Mouse (Mus musculus) heart, postnatal 0 days (tissue): ENCODE measurements around the gene Elovl6. TPM values are rescaled to one million over a fixed set of nuclear protein-coding genes. Genes with fewer than 3 reads are reported as not detected.
A peak's percentile ranks its signal among the peaks of the same experiment; 100 is the strongest.

Source experiments
- ATAC-seq: fragments of 200-750 bp; cut with Nextera tagmentation; 2 replicates; pipeline ENCODE4 v1.8.0; 2017; ENCODE audit warnings: low read depth, moderate number of reproducible peaks, moderate library complexity; ENCODE audit not compliant: insufficient read depth
- DNase-seq: peaks from one replicate; pipeline ENCODE4 v3.0.0-alpha.2; 2016; ENCODE audit warnings: low spot score
- H3K27ac ChIP-seq: fragments of 300-500 bp; sonication (generic); 2 replicates; pipeline ENCODE4 v1.5.1; 2014; ENCODE audit warnings: low read depth, mild to moderate bottlenecking
- H3K27me3 ChIP-seq: fragments of 300-500 bp; sonication (generic); 2 replicates; pipeline ENCODE4 v1.6.1; 2014; ENCODE audit warnings: low read length, mixed read lengths; ENCODE audit not compliant: control insufficient read depth, insufficient read depth
- H3K36me3 ChIP-seq: fragments of 300-500 bp; sonication (generic); replicated peaks from 2 replicates; pipeline ENCODE4 v1.6.1; 2014; ENCODE audit warnings: low read length, mixed read lengths; ENCODE audit not compliant: control insufficient read depth, insufficient read depth
- H3K4me1 ChIP-seq: fragments of 300-500 bp; sonication (generic); 2 replicates; pipeline ENCODE4 v1.6.1; 2014; ENCODE audit warnings: antibody characterized with exemption; ENCODE audit not compliant: control insufficient read depth, insufficient read depth
- H3K4me2 ChIP-seq: fragments of 300-500 bp; sonication (generic); 2 replicates; pipeline ENCODE4 v1.6.1; 2014; ENCODE audit warnings: low read depth, mild to moderate bottlenecking, low read length, moderate library complexity
- H3K4me3 ChIP-seq: fragments of 300-500 bp; sonication (generic); 2 replicates; pipeline ENCODE4 v1.5.1; 2014; ENCODE audit warnings: low read depth, low read length
- H3K9ac ChIP-seq: fragments of 300-500 bp; sonication (generic); replicated peaks from 2 replicates; pipeline ENCODE4 v1.6.1; 2014; ENCODE audit warnings: low read depth, low read length, mixed read lengths
- H3K9me3 ChIP-seq: fragments of 300-500 bp; sonication (generic); replicated peaks from 2 replicates; pipeline ENCODE4 v1.6.1; 2016; ENCODE audit warnings: low read length; ENCODE audit not compliant: control insufficient read depth
- CTCF ChIP-seq: IDR thresholded peaks from 2 replicates; pipeline ENCODE4 v1.5.1; 2016; ENCODE audit warnings: antibody characterized with exemption, control low read depth, low read depth
- EP300 ChIP-seq: IDR thresholded peaks from 2 replicates; pipeline ENCODE4 v1.6.1; 2016; ENCODE audit warnings: antibody characterized with exemption, low read depth
- WGBS: fragments of 180-500 bp; shearing (Covaris S2); extraction: QIAGEN DNeasy Blood & Tissue Kit; methylation state at CpG from one replicate; pipeline ENCODE4 v1.1.7; 2014; 5-methylcytosine and 5-hydroxymethylcytosine counted together
- polyA plus RNA-seq: library from polyadenylated mRNA; unstranded; fragments of >200 nt; fragmentation: Nextera tagmentation; extraction: Ambion mirVana; gene quantifications from 2 replicates; pipeline ENCODE4 v1.2.1, GENCODE M21; 2015
- total RNA-seq: library from RNA; depleted of rRNA; stranded (reverse); fragments of >200 nt; gene quantifications from 2 replicates; pipeline ENCODE4 v1.2.3, GENCODE M21; 2014; ENCODE audit warnings: low replicate concordance

Elovl6 gene
- total and polyA plus RNA-seq, 2 experiments from 2014 or later = 2.9 to 5.2 TPM

DNA sequence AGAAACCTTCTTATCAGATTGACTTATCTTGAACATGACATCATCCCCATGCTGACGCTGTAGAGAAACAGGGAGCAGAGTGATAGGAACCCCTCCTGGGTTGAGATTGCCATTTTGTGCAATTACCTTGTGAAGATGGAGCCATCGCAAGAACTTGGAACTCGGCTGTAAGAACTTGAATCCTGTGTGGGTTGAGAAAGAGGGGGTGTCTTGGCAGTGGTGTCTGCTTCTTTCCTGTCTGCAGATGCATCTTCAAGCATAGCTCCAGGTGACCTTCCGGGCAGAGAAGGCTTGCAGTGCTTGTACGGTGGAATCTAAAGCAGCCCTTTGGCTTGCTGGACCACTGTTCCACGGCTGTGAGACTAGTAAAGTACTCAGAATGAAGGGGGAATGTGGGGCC lies 63.9 kb downstream of the Elovl6 start:
- 87% methylated on average over 6 of the region's 6 CpGs for WGBS
- Histone ChIP-seq H3K27ac (no peak overlapping the region), H3K27me3 (no peaks in the 10 kb centered on the region), H3K9me3 (no peaks in the 10 kb centered on the region), H3K36me3 (no peaks in the 10 kb centered on the region), H3K4me2 (no peak overlapping the region), H3K4me1 (peaks cover 7% of the 10 kb centered on the region; the same call in 1 of the 2 replicates), H3K4me3 (no peak overlapping the region), H3K9ac (no peak overlapping the region)
- DNase-seq (no peak), ATAC-seq (no peak)
- TF ChIP-seq EP300 = no peak
- no peak for TF ChIP-seq CTCF

DNA sequence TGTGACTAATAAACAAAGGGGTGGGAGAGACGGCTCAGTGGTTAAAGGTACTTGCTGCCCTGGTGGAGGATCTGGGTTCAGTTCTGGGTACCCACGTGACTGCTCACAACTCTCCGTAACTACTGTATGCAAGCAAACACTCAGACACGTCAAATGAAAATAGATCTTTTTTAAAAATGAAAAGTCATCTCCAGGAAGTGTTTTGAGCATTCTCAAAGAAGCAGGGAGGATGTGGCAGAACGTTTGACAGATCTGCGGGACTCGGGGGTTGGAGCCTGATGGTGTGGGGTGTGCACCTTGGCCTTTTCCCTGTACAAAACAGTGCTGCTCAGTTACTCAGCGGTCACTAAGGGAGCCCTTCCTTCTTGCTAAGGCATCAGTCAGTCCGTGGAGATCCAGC lies 70.1 kb downstream of the Elovl6 start:
- TF ChIP-seq CTCF = no peak
- TF ChIP-seq EP300 = no peak
- 75% methylated on average over 9 of the region's 9 CpGs for WGBS
- no peaks in the 10 kb centered on the region for H3K27me3 ChIP-seq

DNA sequence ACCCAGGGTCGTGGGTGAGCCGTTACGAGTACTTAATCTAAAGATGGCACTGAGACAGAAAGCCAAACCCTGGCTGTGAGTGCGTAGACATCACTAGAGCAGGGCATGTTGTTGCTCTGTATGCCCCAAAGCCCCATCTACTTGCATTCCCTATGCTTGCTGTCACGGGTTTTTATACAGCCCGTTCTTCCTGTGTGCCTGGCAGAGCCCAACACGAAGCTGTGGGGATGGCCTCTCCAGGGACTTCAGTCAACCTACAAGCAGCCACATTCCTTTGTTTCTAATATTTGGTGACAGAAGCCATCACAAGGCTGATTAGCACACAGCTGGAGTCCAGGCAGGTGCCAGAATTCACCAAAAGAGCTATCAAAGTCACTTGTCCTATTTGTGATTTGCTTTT lies 73.3 kb downstream of the Elovl6 start:
- Histone ChIP-seq H3K4me2 (no peak overlapping the region), H3K27ac (no peak overlapping the region), H3K27me3 (no peaks in the 10 kb centered on the region), H3K4me1 (no peaks in the 10 kb centered on the region), H3K9me3 (no peaks in the 10 kb centered on the region), H3K9ac (no peak overlapping the region), H3K36me3 (no peaks in the 10 kb centered on the region), H3K4me3 (no peak overlapping the region)
- ATAC-seq (no peak), DNase-seq (no peak)
- TF ChIP-seq EP300 (no peak), CTCF (no peak)
- WGBS = 72% methylated on average over 7 of the region's 7 CpGs

More for the DNA sequence above, 70.1 kb downstream of the Elovl6 start:
- Histone ChIP-seq H3K4me2 (no peak overlapping the region), H3K4me1 (no peaks in the 10 kb centered on the region), H3K4me3 (no peak overlapping the region), H3K27ac (no peak overlapping the region), H3K9ac (no peak overlapping the region), H3K9me3 (no peaks in the 10 kb centered on the region), H3K36me3 (no peaks in the 10 kb centered on the region)
- ATAC-seq (no peak), DNase-seq (no peak)

DNA sequence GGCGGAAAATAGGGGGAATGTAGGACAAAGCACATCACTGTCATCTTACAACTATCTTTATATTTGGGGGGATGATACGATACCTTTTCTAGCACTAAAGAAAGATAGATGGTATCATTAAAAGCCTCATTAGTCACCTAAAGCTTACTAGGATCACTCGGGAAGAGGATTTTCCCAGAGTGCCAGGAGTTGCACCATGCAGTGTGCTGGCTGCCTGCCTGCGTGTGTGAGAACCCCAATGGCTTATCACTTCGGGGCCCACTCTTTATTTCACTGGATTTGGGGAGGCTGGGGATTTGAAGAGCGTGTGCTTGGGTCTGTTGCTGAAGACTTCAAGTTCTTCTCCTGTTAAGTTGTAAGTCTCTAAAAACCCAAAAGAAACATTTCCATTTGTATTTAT lies 73.8 kb downstream of the Elovl6 start:
- WGBS = 80% methylated on average over 6 of the region's 6 CpGs
- H3K4me3 ChIP-seq = no peak overlapping the region

DNA sequence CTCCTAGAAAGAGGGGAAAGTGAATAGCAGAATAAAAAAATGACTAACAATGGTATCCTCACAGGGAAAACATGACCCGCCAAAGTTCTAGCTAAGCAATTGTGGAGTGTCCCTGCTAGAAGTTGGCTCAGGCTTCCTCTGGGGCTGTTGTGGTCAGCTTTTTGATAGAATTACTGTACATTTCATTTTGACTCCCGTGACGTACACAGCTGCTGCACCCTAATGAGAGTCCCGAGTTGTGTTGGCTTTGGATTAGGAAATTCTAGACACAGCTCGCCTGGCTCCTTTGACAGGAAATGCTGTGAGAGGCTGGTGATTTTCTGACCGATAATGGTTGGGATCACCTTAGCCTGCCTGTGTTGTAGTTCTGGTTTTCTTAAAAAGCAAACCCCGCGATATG lies 79.5 kb downstream of the Elovl6 start:
- 77% methylated on average over 8 of the region's 8 CpGs for whole genome bisulfite sequencing
- peaks cover 10% of the 10 kb centered on the region for H3K4me1 ChIP-seq
- TF ChIP-seq EP300 (no peak), CTCF (no peak)
- no peak overlapping the region for H3K27ac ChIP-seq
- H3K9ac ChIP-seq = no peak overlapping the region
- ATAC-seq = no peak
- no peaks in the 10 kb centered on the region for H3K9me3 ChIP-seq
- no peaks in the 10 kb centered on the region for H3K36me3 ChIP-seq
- H3K27me3 ChIP-seq = peaks cover 6% of the 10 kb centered on the region; the same call in 1 of the 2 replicates
- no peak overlapping the region for H3K4me3 ChIP-seq
- no peak overlapping the region for H3K4me2 ChIP-seq
- DNase-seq = no peak

More for the DNA sequence above, 73.8 kb downstream of the Elovl6 start:
- ATAC-seq (no peak), DNase-seq (no peak)
- Histone ChIP-seq H3K9ac (no peak overlapping the region), H3K27me3 (no peaks in the 10 kb centered on the region), H3K36me3 (no peaks in the 10 kb centered on the region), H3K4me2 (no peak overlapping the region), H3K4me1 (no peaks in the 10 kb centered on the region), H3K9me3 (no peaks in the 10 kb centered on the region), H3K27ac (no peak overlapping the region)
- TF ChIP-seq CTCF (no peak), EP300 (no peak)

DNA sequence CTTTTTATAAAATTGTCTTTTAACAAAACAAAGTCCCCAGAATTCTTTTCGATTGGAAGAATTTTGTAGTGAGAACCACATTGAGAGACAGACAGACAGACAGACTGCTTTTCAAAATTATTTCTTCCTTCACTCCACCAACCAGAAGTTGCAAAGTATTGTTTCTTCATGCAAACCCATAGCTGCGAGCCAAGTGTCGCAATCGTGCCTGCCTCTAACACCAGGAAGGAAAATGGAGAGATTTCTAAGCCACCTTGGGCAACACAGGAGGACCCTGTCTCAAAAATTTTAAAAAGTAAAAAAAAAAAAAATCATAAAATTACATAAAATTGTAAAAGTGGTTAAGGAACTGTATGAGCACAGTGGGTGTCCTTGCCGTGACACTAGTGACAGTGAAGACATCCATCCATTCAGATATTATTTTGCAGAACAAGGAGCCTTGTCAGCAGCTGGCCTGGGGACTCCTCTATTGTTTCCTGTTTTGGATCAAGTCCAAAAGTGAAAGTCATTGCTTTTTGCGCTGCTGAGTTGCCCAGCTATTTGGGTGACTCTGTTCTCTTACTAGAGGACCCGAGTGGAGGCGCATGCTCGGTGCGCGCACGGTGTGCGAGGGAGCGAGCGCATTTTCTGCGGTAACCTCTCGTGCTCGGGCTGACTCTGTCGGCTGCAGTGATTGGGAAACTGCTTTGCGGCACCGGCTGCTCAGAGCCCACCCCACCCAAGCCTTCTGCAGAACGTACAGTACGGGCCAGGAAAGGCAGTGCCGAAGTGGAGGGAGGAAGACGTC lies 80.3 kb downstream of the Elovl6 start:
- H3K9me3 ChIP-seq = no peaks in the 10 kb centered on the region
- peak overlapping the region; percentile 18; the same call in 1 of the 2 replicates for H3K4me3 ChIP-seq
- peaks cover 15% of the 10 kb centered on the region; the same call in 1 of the 2 replicates for H3K27me3 ChIP-seq
- DNase-seq = no peak
- H3K36me3 ChIP-seq = no peaks in the 10 kb centered on the region
- H3K4me1 ChIP-seq = peaks cover 10% of the 10 kb centered on the region
- H3K9ac ChIP-seq = no peak overlapping the region; the same call in 1 of the 2 replicates
- WGBS = 65% methylated on average over 25 of the region's 25 CpGs
- H3K27ac ChIP-seq = no peak overlapping the region
- no peak for ATAC-seq
- H3K4me2 ChIP-seq = peak overlapping the region; percentile 45; the same call in 1 of the 2 replicates
- TF ChIP-seq CTCF = no peak
- TF ChIP-seq EP300 = no peak
